Mouse (Mus musculus) embryo, embryonic 9.5 days (tissue): ENCODE data around the gene Snrpc.

Experiments used
- DNase-seq: peaks from one replicate; pipeline ENCODE4 v3.0.0-alpha.2; 2017; ENCODE audit errors: extremely low spot score

Gene Snrpc

GRCm38 (mm10) chr17:27859131-27859530 is 21.2 kb downstream of the Snrpc start:
- no peak for DNase-seq

- DNase-seq, result no peak
These were observed 27.5 kb downstream of the Snrpc start for GRCm38 (mm10) chr17:27865461-27865860.

GRCm38 (mm10) chr17:27866737-27867136 is 28.8 kb downstream of the Snrpc start:
- no peak for DNase-seq

- DNase-seq, result no peak
These were observed 33.9 kb downstream of the Snrpc start for GRCm38 (mm10) chr17:27871851-27872250.

GRCm38 (mm10) chr17:27873583-27873982 is 35.6 kb downstream of the Snrpc start:
- no peak for DNase-seq

GRCm38 (mm10) chr17:27874510-27874909 is 36.6 kb downstream of the Snrpc start:
- DNase-seq, result no peak

- DNase-seq, result no peak
These were observed 43.6 kb downstream of the Snrpc start for GRCm38 (mm10) chr17:27881518-27881917.

GRCm38 (mm10) chr17:27883129-27883528 is 45.2 kb downstream of the Snrpc start:
- DNase-seq, result no peak

GRCm38 (mm10) chr17:27883994-27884393 is 46.0 kb downstream of the Snrpc start:
- DNase-seq, result no peak

GRCm38 (mm10) chr17:27886499-27887210 is 48.7 kb downstream of the Snrpc start:
- no peak for DNase-seq
